Mouse (Mus musculus): ENCODE results near the gene Zfp512.
"Not testable (repeated sequence)": the region's sequence is repeated elsewhere in the genome, so short reads cannot be mapped to it uniquely, and the experiment has no call there.

Gene Zfp512

DNA sequence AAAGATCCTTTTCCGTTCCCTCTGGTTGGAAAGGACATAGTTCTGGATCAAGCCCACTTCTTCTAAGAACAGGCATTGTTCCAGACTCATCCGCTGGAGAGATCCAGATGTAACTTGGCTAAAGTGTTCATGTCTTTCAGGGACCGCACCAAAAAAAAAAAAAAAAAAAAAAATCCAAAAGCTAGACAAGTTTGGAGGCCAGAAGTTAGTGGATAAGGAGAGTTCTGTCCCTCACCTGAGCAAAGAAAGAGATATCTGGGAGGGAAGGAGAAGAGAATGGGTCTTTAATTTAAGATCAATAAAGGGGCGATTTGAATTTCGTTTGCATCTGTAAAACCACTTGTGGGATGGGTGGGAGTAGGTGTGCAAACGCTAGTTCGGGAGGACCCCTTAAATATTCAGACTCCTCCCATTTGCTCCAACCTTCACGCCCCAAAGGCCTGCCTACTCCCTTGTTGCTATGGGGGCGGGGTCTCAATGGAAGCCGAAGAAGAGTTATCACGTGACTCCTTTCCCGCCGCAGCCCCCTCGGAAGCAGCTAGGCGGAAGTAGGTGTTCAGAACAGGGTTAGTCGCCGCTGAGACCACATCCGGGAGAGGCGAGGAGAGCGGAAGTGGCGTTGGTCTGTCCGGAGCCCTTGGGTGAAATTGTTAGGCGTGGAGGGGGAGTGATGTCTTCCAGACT lies at the start of gene Zfp512:
Gene Zfp512 (plus strand): TSS at position 554 of the 684 bp plus-strand sequence.
- peak; percentile 98 for DNase-seq

DNA sequence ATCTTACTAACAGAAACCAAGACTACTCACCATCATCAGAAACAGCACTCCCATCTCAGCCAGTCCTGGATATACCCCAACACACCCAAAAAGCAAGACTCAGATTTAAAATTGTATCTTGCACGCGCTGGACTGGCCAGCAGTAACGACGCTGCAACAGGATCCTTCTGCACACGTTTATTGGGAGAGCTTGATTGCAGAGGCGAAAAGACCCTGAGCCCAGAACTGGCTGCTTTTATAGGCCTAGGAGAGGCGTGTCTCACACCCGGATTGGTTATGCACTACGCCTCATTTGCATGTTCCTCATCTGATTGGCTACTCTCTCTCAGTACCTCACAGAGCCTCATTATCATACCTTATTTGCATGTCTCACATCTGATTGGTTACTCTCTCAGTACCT lies 17.5 kb upstream of the Zfp512 start:
- DNase-seq = not testable (repeated sequence)

DNA sequence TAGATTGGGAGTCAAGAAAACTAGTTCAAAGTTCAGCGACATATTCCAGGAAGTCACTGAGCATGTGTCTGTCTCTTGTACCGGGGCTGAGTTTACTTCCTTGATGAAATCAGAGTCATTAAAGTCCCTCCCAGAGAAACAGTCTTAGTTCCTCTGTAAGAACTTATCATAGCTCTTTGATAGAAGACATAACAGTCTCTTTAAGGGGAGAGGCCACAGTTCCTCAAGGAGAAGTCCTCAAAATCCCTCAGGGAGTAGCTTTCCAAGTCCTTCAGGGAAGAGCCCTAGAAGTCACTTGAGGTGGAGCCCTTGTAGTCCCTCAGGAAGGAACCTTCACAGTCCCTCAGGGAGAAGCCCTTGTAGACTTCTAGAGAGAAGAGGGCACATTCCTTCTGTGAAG lies 895 bp upstream of the Zfp512 start:
- no peak for DNase-seq

DNA sequence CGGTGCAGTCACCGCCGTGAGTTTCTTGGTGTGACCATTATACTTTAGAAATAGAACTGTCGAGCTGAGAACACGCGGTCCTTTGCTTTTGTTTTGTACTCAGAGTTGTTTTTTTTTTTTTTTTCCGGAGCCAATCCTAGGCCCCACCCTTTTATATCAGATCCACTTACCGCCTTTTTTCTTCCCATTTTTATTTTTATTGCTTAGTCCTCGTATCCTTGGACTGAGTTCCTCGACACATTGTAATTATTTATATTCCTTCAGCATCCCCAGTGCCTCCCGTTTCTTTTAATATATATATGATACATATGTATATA lies 289 bp downstream of the Zfp512 start:
- DNase-seq = no peak

DNA sequence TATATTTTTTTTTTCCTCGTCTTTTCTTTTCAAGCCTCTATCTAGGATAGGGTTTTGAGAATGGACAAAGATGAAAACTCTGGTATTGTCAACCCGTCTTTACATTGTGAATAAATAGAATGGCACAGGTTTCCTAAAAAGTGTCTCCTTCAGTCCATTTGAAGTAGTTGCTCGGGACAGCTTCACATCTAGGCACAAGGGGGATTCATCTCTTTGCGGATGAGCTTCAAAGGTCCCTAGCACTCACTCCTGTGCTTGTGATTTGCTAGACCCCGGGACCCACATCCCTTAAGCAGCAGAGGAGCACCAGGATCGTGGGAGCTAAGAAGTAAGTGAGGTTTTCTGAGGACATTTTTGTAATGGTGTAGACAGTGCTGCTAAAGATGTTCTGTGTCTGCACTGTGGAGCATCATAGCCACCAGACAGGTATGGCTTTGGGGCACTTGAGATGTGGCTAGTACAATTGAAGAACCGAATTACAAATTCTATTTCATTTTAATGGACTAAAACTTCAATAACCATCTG lies 717 bp downstream of the Zfp512 start:
- peak; percentile 5 for DNase-seq

DNA sequence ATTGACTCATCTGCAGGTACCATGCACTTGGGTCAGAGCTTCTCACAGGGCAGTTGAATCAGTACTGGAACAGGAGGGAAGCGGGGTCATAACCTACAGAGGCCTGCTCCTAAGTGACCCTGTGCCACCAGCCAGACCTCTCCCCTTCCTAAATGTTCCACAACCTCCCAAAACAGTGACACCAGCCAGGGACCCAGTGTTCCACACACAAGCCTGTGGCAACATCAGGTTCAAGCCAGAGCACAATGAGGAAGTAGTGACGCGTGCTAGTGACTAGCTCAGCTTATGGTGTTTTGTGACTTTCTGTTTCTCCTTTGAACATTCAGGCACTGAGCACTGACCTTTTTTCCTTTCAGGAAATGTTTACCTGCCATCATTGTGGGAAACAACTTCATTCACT lies 15.6 kb downstream of the Zfp512 start:
- no peak for DNase-seq

DNA sequence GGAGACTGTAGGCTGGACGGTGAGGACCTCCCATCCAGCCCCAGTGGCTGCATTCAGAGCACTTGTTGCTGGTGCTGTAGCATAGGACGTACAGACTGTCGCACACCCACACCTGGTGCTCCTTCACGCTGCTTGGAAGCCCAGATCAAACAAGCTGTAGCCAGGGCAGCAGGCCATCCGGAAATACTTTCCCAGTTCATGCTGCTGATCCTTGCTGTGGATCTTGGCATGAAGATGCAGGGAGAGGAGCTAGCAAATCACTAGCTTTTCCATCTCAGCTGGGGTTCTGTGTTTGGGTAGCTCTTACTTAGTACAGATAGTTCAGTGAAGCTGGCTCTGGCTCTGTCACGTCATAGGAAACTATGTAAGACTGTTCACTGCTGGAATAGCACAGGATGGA lies 17.5 kb downstream of the Zfp512 start:
- no peak for DNase-seq

DNA sequence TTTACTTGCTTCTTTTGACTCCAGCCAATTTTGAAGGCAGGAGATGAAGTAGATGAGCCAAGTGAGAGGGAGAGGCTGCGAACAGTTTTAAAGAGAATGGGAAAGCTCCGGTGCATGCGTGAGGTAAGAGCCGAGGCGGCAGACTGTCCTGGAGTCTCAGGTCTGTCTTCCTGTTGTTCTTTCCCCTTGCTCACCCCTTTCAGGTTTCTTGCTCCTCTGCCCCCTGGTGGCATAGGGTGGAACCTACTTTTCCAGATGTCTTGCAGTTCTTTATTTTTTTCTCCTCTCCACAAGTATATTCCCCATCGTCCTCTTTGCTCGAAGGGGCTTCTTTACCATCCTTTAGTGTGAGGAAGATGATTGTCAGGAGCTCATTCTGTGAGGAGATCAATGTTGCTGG lies 18.1 kb downstream of the Zfp512 start:
- peak; percentile 52 for DNase-seq

DNA sequence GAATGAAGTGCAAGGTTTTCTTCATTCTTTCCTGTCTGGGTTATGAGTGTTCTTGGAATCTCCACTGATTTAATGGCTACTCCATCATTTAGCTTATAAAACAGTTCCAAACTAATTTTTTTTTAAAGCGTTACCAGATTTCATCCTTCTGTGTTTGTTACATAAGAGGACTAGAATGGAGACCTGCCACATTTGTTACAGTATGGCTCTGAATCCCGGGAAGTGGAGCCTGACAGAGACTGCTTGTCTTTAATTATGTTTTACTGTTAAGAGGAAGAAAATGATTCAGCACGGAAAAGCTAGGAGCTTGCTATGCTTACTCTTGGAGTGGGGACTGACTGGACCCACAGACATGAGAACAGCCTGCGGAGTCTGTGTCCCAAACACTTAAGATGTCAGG lies 28.3 kb downstream of the Zfp512 start:
- no peak for DNase-seq

DNA sequence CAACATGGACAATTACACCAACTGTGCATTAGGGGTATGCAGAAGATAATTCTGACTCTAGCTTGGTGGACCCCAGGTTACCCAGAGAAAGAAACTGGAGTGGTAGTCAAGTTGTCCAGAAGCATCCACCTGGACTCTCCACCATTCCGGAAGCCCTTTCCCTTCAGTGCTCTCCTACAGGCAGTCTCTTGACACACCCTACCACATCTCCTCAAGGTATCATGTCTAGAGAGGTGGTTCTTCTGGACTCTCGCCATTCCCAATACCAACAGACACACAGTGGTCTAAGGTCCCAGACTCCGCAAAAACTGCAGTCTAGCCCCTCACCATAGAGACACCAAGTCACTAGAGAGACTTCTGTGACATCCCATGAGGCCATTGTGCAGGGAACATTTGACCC lies 33.2 kb downstream of the Zfp512 start, which contains the start of gene 4930548H24Rik:
Gene 4930548H24Rik (plus strand): TSS at position 301 of the 400 bp plus-strand sequence.
- DNase-seq = no peak

DNA sequence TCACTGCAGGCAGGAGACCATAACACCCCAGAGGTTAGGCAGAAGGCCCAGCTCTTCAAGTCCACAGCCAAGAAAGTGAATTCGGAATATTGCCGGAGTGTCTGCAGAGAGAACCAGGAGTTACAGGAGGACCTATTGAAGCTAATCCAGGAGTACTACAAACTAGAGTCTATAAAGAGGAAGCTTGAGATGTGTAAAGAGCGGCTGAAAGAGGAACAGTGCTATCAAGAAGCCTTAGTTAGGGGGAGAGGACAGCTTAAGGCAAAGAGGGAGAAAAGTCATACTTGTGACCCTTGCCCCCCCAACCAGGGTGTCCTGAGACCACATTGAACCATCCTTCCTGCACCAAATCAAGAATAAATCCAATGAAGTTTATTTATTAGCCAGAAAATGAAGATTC lies 35.7 kb downstream of the Zfp512 start:
- no peak for DNase-seq

DNA sequence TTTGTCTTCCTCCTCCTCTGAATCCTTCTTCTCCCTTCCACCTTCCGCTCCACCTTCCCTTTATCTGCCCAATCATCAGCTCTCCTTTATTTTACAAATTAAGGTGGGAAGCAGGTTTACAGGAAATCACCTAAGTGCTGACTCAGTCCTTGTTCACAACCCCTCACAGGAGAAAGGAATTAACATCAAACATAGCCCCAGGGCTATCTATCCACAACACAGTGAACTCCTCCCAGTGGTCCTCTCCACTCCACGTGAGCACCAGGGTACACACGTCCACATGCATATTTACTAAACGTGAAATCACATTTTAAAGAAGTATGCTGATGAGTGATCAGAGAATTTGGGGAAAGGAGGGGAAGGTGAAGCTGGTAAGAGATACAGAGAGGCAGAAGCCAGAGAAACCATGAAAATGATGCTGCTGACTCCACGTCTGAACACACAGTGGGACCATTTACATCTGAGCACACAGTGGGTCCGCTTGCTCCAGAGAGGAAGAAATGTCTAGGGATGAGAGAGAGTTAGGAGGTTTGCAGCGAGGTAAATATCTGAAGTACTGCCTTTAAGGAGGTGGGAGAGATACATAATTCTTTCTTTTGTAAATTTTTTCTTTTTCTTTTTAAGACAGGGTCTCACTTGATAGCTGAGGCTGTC lies 37.0 kb downstream of the Zfp512 start:
- no peak for DNase-seq

DNA sequence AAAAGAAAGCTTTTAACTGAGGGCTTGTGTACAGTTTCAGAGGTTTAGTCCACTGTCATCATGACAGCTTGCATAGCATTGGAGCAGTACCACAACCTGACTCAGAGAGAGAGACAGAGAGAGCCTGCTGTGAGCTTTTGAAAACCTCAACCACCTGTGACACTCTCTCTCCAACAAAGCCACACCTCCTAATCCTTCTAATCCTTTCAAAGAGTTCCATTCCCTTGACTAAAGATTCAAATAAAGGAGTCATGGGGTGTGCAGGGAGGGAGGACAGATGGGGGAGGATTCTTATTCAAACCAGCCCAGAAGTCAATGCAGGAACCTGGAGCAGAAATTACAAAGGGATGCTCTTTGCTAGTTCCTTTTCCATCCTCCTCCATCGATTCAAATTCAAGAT lies 39.8 kb downstream of the Zfp512 start:
- no peak for DNase-seq

DNA sequence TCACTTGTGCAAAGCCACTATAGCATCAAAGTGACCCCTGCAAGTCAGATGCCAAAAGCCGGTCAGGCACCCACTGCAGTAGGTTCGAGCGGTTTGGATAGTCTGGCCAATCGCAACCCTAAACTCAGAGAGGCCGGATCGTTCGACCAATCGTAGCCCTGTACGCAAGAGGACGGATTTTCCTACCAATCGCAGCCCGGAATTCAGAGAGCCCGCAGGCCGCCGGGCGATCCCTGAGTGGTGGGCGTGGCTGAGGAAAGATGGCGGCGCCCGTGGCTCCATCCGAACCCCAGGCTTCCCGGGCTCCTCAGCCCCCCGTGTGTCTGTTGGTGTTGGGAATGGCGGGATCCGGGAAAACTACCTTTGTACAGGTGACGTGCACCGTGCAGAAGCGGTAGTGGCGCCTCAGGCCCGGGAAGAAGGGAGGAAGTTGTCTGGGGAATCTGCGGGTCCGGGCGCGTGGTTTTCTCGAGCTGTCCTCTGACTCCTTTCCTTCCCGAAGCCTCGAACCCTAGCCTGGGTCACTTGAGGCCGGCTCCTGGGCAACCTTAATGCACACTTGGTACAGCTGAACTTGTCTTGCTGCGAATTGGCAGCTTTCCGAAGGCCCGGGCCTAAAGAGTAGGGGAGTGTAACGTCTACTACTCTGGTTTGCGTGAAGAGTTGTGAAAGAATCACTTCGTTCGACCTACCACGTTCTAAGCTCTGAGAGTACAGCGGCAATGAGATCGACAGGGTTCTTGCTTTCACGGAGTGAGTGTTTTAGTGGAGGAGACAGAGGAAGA lies 42.5 kb downstream of the Zfp512 start, which contains the start of gene Gpn1:
Gene Gpn1 (plus strand): TSS at position 229 of the 785 bp plus-strand sequence.
- peak; percentile 96 for DNase-seq

DNA sequence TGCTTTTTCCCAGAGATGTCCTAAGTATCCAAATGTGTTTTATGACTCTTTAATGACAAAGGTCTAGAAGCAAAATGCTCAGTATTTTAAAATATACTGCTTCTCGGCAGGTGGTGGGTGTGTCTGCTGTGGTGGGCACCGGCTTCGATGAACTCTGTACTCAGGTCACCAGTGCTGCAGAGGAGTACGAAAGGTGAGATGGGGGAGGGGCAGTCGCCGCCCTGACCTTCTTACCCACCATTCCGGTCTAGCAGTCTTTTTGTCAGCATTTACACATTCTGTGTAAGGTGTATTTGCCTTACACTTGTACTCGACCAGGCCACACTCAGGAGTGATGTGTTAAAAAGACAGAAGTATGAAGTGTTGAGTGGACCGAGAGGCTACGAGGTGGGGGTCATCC lies 52.6 kb downstream of the Zfp512 start:
- no peak for DNase-seq

DNA sequence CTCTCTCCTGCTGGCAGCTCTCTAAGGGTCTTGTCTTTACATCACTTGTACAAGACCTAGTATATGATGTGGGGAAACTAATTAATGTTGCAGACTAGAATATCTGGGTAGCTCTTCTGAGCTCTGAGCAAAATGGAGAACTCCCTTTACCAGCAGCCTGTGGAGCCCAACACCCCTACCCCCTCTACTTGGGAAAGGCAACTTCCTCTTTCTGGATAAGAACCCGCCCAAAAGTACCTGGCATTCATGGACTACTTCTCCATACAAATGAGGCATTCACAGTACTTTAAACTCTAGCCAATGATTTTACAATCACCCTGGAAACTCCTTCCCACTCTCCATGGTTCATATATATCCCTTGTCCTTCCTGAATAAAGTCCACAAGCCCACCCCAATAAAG lies 60.2 kb downstream of the Zfp512 start:
- no peak for DNase-seq

DNA sequence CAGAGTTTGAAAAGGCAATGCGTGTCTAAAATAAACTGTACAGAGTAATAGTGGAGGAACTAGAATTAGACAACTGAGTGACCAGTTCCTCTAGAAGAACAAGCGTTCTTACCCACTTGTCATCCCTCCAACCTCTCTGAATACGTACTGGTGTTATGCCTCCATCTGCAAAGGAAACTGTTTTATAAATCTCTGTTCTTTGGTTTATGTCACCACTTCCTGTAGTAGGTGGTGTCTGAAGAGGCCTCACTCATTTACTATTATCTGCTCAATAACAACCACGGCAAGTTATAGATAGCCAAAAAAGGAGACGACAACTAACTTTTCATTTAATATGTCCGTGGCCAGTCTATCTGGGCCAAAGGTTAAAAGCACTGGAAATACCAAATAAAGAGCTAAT lies 68.3 kb downstream of the Zfp512 start:
- DNase-seq = no peak

DNA sequence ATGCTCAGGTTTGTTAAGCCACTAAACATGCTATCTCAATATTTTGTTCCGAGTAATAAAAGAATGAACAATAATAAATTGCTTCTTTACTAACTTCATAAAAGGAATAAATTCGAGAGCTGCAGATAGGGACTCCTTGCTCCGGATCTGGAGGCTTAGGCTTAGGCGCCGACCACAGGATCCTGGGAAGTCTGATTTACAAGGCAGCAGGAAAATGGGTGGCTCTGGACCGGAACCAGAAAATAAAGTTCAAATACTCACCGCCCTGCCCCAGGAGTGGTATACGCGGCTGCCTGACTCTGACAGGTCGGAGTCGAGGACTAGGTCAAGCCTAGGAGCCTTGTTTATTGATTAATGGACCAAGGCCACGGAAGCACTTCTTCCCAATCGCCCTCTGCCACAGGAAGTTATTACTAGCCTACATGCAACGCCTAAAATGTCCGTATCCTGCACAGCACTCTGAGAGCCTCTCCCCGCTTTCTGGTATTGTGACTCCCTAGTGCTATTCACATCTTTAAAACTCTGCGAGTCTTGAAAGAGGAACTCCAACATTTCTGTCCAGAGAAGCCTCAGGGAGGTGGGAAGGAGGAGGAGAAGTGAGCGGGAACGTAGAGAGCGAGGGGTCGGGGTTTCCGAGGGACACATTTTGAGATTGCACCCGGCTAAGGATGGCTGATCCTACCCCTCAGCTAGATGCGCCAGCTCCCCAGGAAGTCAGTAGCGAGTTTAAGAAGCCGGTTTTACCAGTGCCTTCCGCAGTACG lies 74.3 kb downstream of the Zfp512 start, which contains the start of gene Slc4a1ap:
Gene Slc4a1ap (plus strand): TSS at position 642 of the 763 bp plus-strand sequence.
- peak; percentile 87 for DNase-seq

DNA sequence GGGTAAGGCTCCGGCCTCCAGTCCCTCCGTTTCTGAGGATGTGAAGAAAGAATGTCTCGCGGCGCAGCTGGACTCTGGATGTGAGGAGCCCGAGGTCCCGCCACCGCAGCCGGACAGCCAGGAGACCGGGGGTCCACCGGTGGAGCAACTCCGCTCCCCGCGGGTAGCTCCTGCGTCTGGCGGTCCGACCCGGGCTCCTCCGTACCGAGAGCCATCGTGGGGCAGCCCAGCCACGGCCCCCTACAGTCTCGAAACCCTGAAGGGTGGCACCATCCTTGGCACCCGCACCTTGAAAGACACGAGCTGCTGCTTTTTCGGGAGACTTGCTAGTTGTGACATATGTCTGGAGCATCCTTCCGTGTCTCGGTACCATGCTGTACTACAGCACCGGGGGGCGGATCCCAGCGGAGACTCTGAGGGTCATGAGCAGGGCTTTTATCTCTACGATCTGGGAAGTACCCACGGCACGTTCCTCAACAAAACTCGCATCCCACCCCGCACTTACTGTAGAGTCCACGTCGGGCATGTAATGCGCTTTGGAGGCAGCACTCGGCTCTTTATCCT lies 75.0 kb downstream of the Zfp512 start:
- peak; percentile 1 for DNase-seq

DNA sequence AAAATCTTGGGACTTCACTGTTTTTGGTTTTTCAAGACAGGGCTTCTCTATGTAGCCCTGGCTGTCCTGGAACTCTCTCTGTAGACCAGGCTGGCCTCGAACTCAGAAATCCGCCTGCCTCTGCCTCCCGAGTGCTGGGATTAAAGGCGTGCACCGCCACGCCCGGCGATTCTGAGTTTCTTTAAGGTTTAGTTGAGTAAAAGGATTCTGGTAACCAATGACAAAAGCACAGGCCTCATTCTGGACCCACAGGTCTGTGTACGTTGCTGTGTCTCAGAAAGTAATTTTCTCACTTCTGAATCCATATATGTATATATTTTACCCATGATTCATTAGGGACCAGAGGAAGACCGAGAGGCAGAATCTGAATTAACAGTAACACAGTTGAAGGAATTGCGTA lies 75.5 kb downstream of the Zfp512 start, which contains the start of gene Supt7l:
Gene Supt7l (minus strand): TSS at position 101 of the 400 bp plus-strand sequence.
- DNase-seq = not testable (repeated sequence)

DNA sequence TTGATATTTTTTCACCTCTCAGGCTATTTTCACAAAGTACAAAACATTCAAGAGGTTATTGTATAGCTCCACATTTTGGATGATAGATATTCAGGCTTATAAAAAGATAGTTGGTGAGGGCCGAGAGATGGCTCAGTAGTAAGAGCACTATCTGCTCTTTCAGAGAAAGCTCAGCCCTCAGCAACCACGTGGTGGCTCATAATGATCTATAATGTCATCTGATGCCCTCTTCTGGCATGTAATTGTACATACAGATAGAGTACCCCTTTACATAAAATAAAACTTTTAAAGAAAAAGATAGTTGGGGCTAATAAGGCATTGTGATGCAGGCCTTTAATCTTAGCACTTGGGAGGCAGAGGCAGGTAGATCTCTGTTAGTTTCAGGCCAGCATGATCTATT lies 76.3 kb downstream of the Zfp512 start:
- no peak for DNase-seq

All from embryo, embryonic 11 days (tissue).